Mouse (Mus musculus): ENCODE results near the gene Camsap3. TPM values are rescaled to one million over a fixed set of nuclear protein-coding genes. Genes with fewer than 3 reads are reported as not detected.
"Not testable (repeated sequence)": the region's sequence is repeated elsewhere in the genome, so short reads cannot be mapped to it uniquely, and the experiment has no call there.

Gene Camsap3
- polyA plus RNA-seq, 1 experiment from 2014 or later = 10.0 TPM

GRCm38 (mm10) chr8:3576211-3576960 is 10.7 kb upstream of the Camsap3 start:
- no peaks in the 10 kb centered on the region for H3K9me3 ChIP-seq
- H3K36me3 ChIP-seq = no peaks in the 10 kb centered on the region
- no peak overlapping the region for H3K4me3 ChIP-seq
- H3K27me3 ChIP-seq = no peaks in the 10 kb centered on the region
- H3K4me2 ChIP-seq (replicated peaks) = no peak overlapping the region
- 74% methylated on average over 15 of the region's 15 CpGs for WGBS
- H3K9ac ChIP-seq = no peak overlapping the region
- no peak overlapping the region for H3K27ac ChIP-seq
- no peaks in the 10 kb centered on the region for H3K4me1 ChIP-seq
- ATAC-seq (ENCODE audit: insufficient number of reproducible peaks, insufficient read depth, low FRiP score, low TSS enrichment) = no peak

GRCm38 (mm10) chr8:3579390-3580364 is 7.4 kb upstream of the Camsap3 start:
- no peak overlapping the region for H3K4me2 ChIP-seq (replicated peaks)
- no peaks in the 10 kb centered on the region for H3K4me1 ChIP-seq
- H3K9me3 ChIP-seq = no peaks in the 10 kb centered on the region
- no peaks in the 10 kb centered on the region for H3K36me3 ChIP-seq
- no peak overlapping the region for H3K9ac ChIP-seq
- H3K27me3 ChIP-seq = no peaks in the 10 kb centered on the region
- H3K4me3 ChIP-seq = no peak overlapping the region
- no peak for ATAC-seq (ENCODE audit: insufficient number of reproducible peaks, insufficient read depth, low FRiP score, low TSS enrichment)
- no peak overlapping the region for H3K27ac ChIP-seq
- 72% methylated on average over 9 of the region's 9 CpGs for WGBS

GRCm38 (mm10) chr8:3581961-3582360 is 5.1 kb upstream of the Camsap3 start:
- not testable (repeated sequence) for H3K27me3 ChIP-seq; H3K9me3 ChIP-seq; H3K36me3 ChIP-seq; H3K4me3 ChIP-seq; H3K4me2 ChIP-seq (replicated peaks); H3K4me1 ChIP-seq; H3K9ac ChIP-seq; H3K27ac ChIP-seq; ATAC-seq (ENCODE audit: insufficient number of reproducible peaks, insufficient read depth, low FRiP score, low TSS enrichment)
- 91% methylated on average over 3 of the region's 3 CpGs for WGBS

GRCm38 (mm10) chr8:3586452-3586851 is 641 bp upstream of the Camsap3 start:
- Histone ChIP-seq H3K9me3 (no peaks in the 10 kb centered on the region), H3K4me3 (no peak overlapping the region), H3K36me3 (no peaks in the 10 kb centered on the region), H3K27me3 (peaks cover 14% of the 10 kb centered on the region), H3K4me1 (peaks cover 4% of the 10 kb centered on the region; the same call in 1 of the 2 replicates), H3K9ac (no peak overlapping the region), H3K4me2 (replicated peaks) (no peak overlapping the region), H3K27ac (no peak overlapping the region)
- ATAC-seq (ENCODE audit: insufficient number of reproducible peaks, insufficient read depth, low FRiP score, low TSS enrichment) = no peak
- 95% methylated on average over 2 of the region's 2 CpGs for WGBS

DNA sequence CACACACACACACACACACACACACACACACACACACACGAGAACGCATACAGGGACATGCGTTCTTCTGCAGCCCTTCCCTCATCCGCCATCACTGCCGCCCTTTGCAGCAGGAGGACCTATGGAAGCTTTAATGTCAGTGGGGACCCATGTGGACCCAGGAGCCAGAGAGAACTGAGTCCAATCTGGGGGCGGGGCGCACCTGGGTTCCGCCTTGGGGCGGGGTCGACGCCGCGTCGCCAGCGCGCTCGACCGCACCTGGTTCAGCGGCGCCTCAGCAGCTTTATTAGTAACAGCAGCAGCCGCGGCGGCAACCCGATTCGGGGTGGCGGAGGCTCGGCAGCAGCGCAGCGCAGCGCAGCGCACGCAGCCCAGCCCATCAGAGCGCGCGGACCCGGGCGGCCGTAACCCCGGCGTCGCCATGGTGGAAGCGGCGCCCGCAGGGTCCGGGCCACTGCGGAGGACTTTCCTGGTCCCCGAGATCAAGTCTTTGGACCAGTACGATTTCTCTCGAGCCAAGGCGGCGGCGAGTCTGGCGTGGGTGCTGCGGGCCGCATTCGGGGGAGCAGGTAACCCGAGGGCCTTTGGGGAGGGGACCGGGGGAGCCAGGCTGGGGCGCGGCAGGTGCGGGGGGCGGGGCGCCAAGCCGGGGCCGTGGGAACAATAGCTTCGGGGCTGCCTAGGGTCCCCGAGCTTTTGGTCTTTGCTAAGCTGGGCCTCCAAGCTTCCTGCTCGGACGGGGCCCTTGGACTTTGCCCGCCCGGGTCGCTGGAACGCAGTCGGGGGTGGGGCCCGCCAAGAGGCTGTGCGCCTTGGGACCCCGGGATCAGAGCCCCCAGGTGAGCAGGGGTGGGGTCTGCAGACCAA is 531 bp downstream of the Camsap3 start:
- ATAC-seq (ENCODE audit: insufficient number of reproducible peaks, insufficient read depth, low FRiP score, low TSS enrichment) = peak; percentile 73
- H3K27me3 ChIP-seq = peaks cover 14% of the 10 kb centered on the region
- H3K4me1 ChIP-seq = peaks cover 4% of the 10 kb centered on the region; the same call in 1 of the 2 replicates
- H3K4me2 ChIP-seq (replicated peaks) = peak overlapping the region; percentile 97
- H3K36me3 ChIP-seq = no peaks in the 10 kb centered on the region
- under 1% methylated on average over 77 of the region's 77 CpGs for WGBS
- H3K27ac ChIP-seq = peak overlapping the region; percentile 67; the same call in 1 of the 2 replicates
- H3K9me3 ChIP-seq = no peaks in the 10 kb centered on the region
- peak overlapping the region; percentile 72 for H3K9ac ChIP-seq
- H3K4me3 ChIP-seq = peak overlapping the region; percentile 72

DNA sequence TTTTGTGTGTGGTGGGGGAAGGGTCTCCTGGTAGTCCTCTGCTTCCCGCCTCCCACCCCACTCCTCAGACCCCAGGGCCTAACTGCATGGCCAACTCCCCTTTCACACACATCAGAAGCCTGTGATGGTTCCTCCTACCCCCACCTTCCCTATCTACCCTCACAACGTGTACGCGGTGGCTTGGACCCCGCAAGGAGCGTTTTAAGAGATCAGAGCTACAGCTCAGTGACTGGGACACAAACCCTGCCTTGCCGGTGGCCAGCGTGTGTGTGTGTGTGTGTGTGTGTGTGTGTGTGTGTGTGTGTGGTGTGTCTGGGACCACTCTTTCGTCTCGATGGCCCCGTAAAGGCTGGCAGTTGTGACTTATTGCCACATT is 1.2 kb downstream of the Camsap3 start:
- peak overlapping the region; percentile 72 for H3K9ac ChIP-seq
- H3K4me3 ChIP-seq = peak overlapping the region; percentile 72
- H3K4me1 ChIP-seq = peaks cover 4% of the 10 kb centered on the region; the same call in 1 of the 2 replicates
- no peaks in the 10 kb centered on the region for H3K36me3 ChIP-seq
- H3K9me3 ChIP-seq = no peaks in the 10 kb centered on the region
- peak; percentile 52; the same call in 1 of the 2 replicates for ATAC-seq (ENCODE audit: insufficient number of reproducible peaks, insufficient read depth, low FRiP score, low TSS enrichment)
- H3K4me2 ChIP-seq (replicated peaks) = peak overlapping the region; percentile 97
- H3K27me3 ChIP-seq = peaks cover 14% of the 10 kb centered on the region
- no peak overlapping the region for H3K27ac ChIP-seq
- WGBS = 4% methylated on average over 11 of the region's 11 CpGs

GRCm38 (mm10) chr8:3593470-3593869 is 6.4 kb downstream of the Camsap3 start:
- Histone ChIP-seq H3K4me1 (no peaks in the 10 kb centered on the region), H3K9ac (no peak overlapping the region), H3K9me3 (no peaks in the 10 kb centered on the region), H3K27ac (no peak overlapping the region), H3K4me3 (no peak overlapping the region), H3K4me2 (replicated peaks) (no peak overlapping the region), H3K27me3 (no peaks in the 10 kb centered on the region), H3K36me3 (no peaks in the 10 kb centered on the region)
- ATAC-seq (ENCODE audit: insufficient number of reproducible peaks, insufficient read depth, low FRiP score, low TSS enrichment) = no peak
- 67% methylated on average over 3 of the region's 3 CpGs for WGBS

DNA sequence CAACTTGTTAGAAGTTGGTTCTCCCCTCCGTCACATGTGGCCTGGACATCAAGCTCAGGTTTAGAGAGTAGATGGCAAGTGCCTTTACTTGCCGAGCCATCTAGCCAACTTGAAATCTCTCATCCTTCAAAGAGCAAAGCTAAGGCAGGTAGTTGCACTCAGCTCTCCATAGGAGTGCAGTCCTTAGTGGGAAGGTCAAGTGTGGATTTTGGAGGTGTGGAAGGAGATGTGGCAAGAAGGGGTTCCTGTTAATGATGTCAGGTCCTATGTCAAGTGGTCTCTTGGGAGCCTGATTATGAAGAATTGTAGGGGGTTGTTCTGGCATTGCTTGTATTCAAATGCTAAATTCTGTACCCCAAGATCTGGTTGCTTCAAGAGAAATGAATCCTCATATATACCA is 7.4 kb downstream of the Camsap3 start:
- Histone ChIP-seq H3K36me3 (no peaks in the 10 kb centered on the region), H3K4me3 (no peak overlapping the region), H3K27me3 (no peaks in the 10 kb centered on the region), H3K4me1 (no peaks in the 10 kb centered on the region), H3K9me3 (no peaks in the 10 kb centered on the region), H3K9ac (no peak overlapping the region), H3K4me2 (replicated peaks) (no peak overlapping the region), H3K27ac (no peak overlapping the region)
- WGBS = 91% methylated on average over 2 of the region's 2 CpGs
- ATAC-seq (ENCODE audit: insufficient number of reproducible peaks, insufficient read depth, low FRiP score, low TSS enrichment) = no peak

DNA sequence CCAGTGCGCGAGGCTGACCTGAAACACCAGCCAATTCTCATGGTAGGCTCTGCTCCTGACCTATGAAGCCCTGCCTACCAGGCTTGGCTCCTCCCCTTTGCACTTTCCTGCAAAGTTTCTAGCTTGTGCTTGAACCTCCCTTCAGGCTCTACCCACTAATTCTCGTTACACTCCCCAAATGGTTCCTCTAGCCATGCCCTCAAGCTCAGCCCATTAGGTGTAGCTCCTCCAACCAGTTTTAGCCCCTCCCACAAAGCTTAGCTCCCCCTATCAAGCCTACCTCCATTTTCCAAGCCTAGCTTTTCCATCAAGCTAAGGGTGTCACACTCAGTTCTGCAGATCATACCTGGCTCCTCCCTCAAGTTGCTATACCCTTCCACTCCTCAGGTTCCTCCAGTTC is 11.0 kb downstream of the Camsap3 start:
- ATAC-seq (ENCODE audit: insufficient number of reproducible peaks, insufficient read depth, low FRiP score, low TSS enrichment) = no peak
- WGBS = 73% methylated on average over 3 of the region's 3 CpGs
- H3K27me3 ChIP-seq = no peaks in the 10 kb centered on the region

DNA sequence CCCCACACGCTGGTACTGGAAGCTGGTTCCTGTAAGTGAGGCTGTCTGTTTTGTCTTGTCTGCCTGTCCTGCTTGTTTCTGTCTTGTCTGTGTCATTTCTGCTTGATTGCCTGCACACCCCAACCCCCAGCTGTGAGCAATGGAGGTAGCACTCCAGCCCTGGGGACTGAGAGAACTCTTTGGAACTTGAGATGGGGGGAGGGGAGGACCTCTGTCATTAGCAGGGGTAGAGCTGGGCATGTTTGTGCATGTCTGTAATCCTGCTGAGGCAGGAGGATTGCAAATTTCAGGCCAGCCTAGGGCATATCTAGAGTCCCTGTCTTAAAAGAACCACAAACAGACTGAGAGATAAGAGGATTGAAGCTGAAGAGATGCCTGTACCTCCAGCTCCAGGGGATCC is 12.1 kb downstream of the Camsap3 start:
- no peaks in the 10 kb centered on the region for H3K4me1 ChIP-seq
- no peak overlapping the region for H3K4me3 ChIP-seq
- WGBS = 60% methylated on average over 1 of the region's 1 CpGs
- H3K4me2 ChIP-seq (replicated peaks) = no peak overlapping the region
- no peaks in the 10 kb centered on the region for H3K27me3 ChIP-seq
- no peak overlapping the region for H3K27ac ChIP-seq
- ATAC-seq (ENCODE audit: insufficient number of reproducible peaks, insufficient read depth, low FRiP score, low TSS enrichment) = no peak
- H3K9me3 ChIP-seq = no peaks in the 10 kb centered on the region
- no peak overlapping the region for H3K9ac ChIP-seq
- H3K36me3 ChIP-seq = peaks cover 27% of the 10 kb centered on the region; the same call in 1 of the 2 replicates

More for the DNA sequence above, 11.0 kb downstream of the Camsap3 start:
- no peak overlapping the region for H3K27ac ChIP-seq
- no peak overlapping the region for H3K4me2 ChIP-seq (replicated peaks)
- H3K4me1 ChIP-seq = no peaks in the 10 kb centered on the region
- no peak overlapping the region for H3K4me3 ChIP-seq
- H3K9ac ChIP-seq = no peak overlapping the region
- H3K36me3 ChIP-seq = peaks cover 16% of the 10 kb centered on the region; the same call in 1 of the 2 replicates
- H3K9me3 ChIP-seq = no peaks in the 10 kb centered on the region

DNA sequence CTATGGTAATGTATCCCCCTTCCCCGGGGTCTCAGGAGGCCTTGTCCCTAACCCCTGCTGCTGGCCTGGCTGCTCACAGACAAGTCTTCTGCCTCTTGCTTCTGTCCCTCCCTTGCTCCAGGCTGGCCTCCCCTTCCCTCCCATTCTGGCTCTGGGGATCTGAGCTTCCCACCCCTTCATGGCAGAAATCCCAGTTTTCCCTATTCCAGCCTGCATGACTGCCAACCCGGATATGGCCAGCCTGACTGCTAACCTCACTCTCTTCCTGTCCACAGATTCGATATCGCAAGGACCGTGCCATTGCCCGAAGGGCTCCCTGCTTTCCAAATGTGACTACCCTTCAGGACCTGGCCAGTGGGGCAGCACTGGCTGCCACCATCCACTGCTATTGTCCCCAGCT is 13.3 kb downstream of the Camsap3 start:
- 95% methylated on average over 6 of the region's 6 CpGs for WGBS
- no peak overlapping the region for H3K9ac ChIP-seq
- no peak overlapping the region for H3K4me3 ChIP-seq
- H3K4me2 ChIP-seq (replicated peaks) = no peak overlapping the region
- H3K9me3 ChIP-seq = no peaks in the 10 kb centered on the region
- H3K27me3 ChIP-seq = no peaks in the 10 kb centered on the region
- ATAC-seq (ENCODE audit: insufficient number of reproducible peaks, insufficient read depth, low FRiP score, low TSS enrichment) = no peak
- peaks cover 27% of the 10 kb centered on the region; the same call in 1 of the 2 replicates for H3K36me3 ChIP-seq
- no peak overlapping the region for H3K27ac ChIP-seq
- no peaks in the 10 kb centered on the region for H3K4me1 ChIP-seq
